In the genomic region with DNA sequence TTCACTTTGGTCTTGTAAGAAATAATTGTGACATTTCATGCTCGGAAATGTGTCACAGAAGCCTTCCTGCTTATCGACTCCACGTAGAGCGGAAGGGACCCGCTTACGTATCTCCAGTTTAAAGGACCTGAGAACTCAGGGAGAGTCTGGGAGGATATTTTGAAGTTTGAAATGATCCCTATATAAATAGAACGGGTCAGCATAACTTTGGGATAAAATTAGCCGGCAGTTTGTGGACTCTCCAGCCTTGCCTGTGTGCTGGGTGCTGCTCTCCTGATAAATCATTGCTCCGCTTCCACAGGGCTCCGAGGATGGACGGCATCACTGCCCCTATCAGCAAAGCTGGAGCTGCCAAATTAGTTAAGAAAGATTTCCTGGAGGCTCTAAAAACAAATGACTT, we compare ENCODE assay signal across 9 mouse cellular contexts. TPM values are rescaled to one million over a fixed set of nuclear protein-coding genes. Genes with fewer than 3 reads are reported as not detected.
DNase-seq lines count a peak whose midpoint lies in the region; ATAC-seq and TF ChIP-seq lines count a peak whose summit lies in the region.
"Had no signal": no experiment of that assay in that cellular context is flagged by ENCODE, and none has a peak within 500 bp of the region (broad histone marks: within the 10 kb centered on the region; RNA-seq: fewer than 3 reads in every experiment).

No protein-coding gene starts in this region.

- peaks cover 4% of the 10 kb centered on the region; the same call in 1 of the 2 replicates for H3K36me3 ChIP-seq in heart, adult 2 months (ENCODE audit: control insufficient read depth, insufficient read depth, low read length)
- no peaks in the 10 kb centered on the region for H3K36me3 ChIP-seq in kidney, postnatal 0 days (ENCODE audit: insufficient read depth, low read length)

- peak overlapping the region; percentile 62 for H3K9ac ChIP-seq in heart, adult 2 months (ENCODE audit: low read depth, low read length)
- H3K9ac ChIP-seq in kidney, postnatal 0 days (ENCODE audit: low read depth, low read length) = peak overlapping the region; percentile 38; the same call in 1 of the 2 replicates

- ATAC-seq in kidney, postnatal 0 days (replicated peaks; ENCODE audit: low FRiP score, low read depth) = no peak

- peak overlapping the region; percentile 61 for H3K4me2 ChIP-seq in kidney, postnatal 0 days (ENCODE audit: low read length)

- H3K27ac ChIP-seq in layer of hippocampus, adult 2 months = no peak overlapping the region
- H3K27ac ChIP-seq in heart, adult 2 months = peak overlapping the region; percentile 62
- peak overlapping the region; percentile 11; the same call in 1 of the 2 replicates for H3K27ac ChIP-seq in kidney, postnatal 0 days

- no peak for TF ChIP-seq EP300 in heart, adult 2 months (IDR thresholded peaks at IDR 0.05; ENCODE audit: insufficient read depth, low read depth, low read length)

- H3K9me3 ChIP-seq in kidney, postnatal 0 days (replicated peaks; ENCODE audit: low read length) = no peaks in the 10 kb centered on the region

- peak overlapping the region; percentile 39 for H3K4me3 ChIP-seq in layer of hippocampus, adult 2 months
- peak overlapping the region; percentile 40 for H3K4me3 ChIP-seq in heart, adult 2 months
- peak overlapping the region; percentile 15 for H3K4me3 ChIP-seq in kidney, postnatal 0 days (replicated peaks; ENCODE audit: low read depth, low read length)

- 1% methylated on average over 11 of the region's 11 CpGs for WGBS in heart, adult 2 months
- WGBS in kidney, postnatal 0 days = 4% methylated on average over 11 of the region's 11 CpGs

- no peak for TF ChIP-seq CTCF in layer of hippocampus, adult 2 months (conservative IDR thresholded peaks at IDR 0.05)
- TF ChIP-seq CTCF in heart, adult 2 months (IDR thresholded peaks at IDR 0.05) = no peak
- no peak for TF ChIP-seq CTCF in kidney, postnatal 0 days (IDR thresholded peaks at IDR 0.05; ENCODE audit: low read depth)

- DNase-seq in layer of hippocampus, adult 2 months (ENCODE audit: low spot score in 2 of 2) = no peak
- DNase-seq in layer of hippocampus, postnatal 36 days = no peak
- DNase-seq in heart, adult 2 months = peak; percentile 52 to 56
- DNase-seq in kidney, postnatal 0 days (ENCODE audit: low spot score) = peak; percentile 74
- DNase-seq in neural tube, embryonic 10.5 days (ENCODE audit: extremely low spot score, low spot score) = peak; percentile 44
- DNase-seq in urinary bladder, postnatal 36 days (ENCODE audit: low spot score in 2 of 2) = no peak
- DNase-seq in spleen, adult 18-20 months = no peak
- DNase-seq in urinary bladder, adult 2 months (ENCODE audit: low spot score) = no peak

- no peaks in the 10 kb centered on the region for H3K27me3 ChIP-seq in heart, adult 2 months (ENCODE audit: control insufficient read depth, insufficient read depth, low read length)
- H3K27me3 ChIP-seq in kidney, postnatal 0 days (ENCODE audit: insufficient read depth, low read length) = no peaks in the 10 kb centered on the region

- TF ChIP-seq POLR2A in heart, adult 2 months (IDR thresholded peaks at IDR 0.05; ENCODE audit: insufficient read depth, low read depth, low read length) = peak; percentile 34; the same call in 1 of the 2 replicates

- no peaks in the 10 kb centered on the region for H3K79me2 ChIP-seq in heart, adult 2 months (replicated peaks; ENCODE audit: control insufficient read depth, insufficient read depth, low read length)

- H3K4me1 ChIP-seq in heart, adult 2 months (ENCODE audit: control insufficient read depth, insufficient read depth, low read length) = no peaks in the 10 kb centered on the region
- H3K4me1 ChIP-seq in kidney, postnatal 0 days (replicated peaks; ENCODE audit: insufficient read depth, low read length) = no peaks in the 10 kb centered on the region

- intact Hi-C loops in heart, adult 2 months (cut with DNase I) = no loop called here

RNA-seq across cellular contexts. Expression of a gene that starts 7.1 kb away (rescaled TPM):
- under 1 TPM; 0.22 to 0.36 TPM for total RNA-seq in layer of hippocampus, adult 2 months (2021)
- total RNA-seq in layer of hippocampus, postnatal 36 days (2021) = under 1 TPM; 0.50 to 0.71 TPM
- total RNA-seq in heart, adult 2 months (2021) = 1 to 10 TPM; 4.4 to 5.0 TPM
- polyA plus RNA-seq in heart, adult 2 months (2012; rRNA removed) = 3.1 and 8.1 TPM in 2 replicates
- polyA plus RNA-seq in kidney, postnatal 0 days (2015; fragmentation: Nextera tagmentation; extraction: Ambion mirVana) = 9.4 and 9.7 TPM in 2 replicates
- polyA plus RNA-seq in urinary bladder, adult 2 months (2012; rRNA removed) = 1.5 and 1.6 TPM in 2 replicates
- total RNA-seq: MEL had no signal

Comparison
In these comparisons a context has a peak if more than half of its experiments do, and no peak if none do; other contexts are left out.
1. DNase-seq: peak in heart, adult 2 months (2 of 2), kidney, postnatal 0 days (single experiment) and neural tube, embryonic 10.5 days (single experiment); none in layer of hippocampus, adult 2 months (0 of 2), layer of hippocampus, postnatal 36 days (0 of 2), urinary bladder, postnatal 36 days (0 of 2), spleen, adult 18-20 months (0 of 2) and urinary bladder, adult 2 months (single experiment).
2. Peak in every context shown above with its lines, with median percentiles within 50 percentile points of each other: H3K4me3 ChIP-seq.